Mouse (Mus musculus) T-cell, adult 66 days (primary cell): Measurements from ENCODE around the gene Abca7. TPM values are rescaled to one million over a fixed set of nuclear protein-coding genes. Genes with fewer than 3 reads are reported as not detected.

ENCODE experiments used
- total RNA-seq, 2 experiments: library from RNA; stranded (reverse); gene quantifications; 3 replicates in 1 of 2; 4 replicates in 1 of 2; pipeline ENCODE4 v1.2.4; 2023

Gene Abca7
- total RNA-seq = 10 to 100 TPM; 75.4 to 82.6 TPM

DNA sequence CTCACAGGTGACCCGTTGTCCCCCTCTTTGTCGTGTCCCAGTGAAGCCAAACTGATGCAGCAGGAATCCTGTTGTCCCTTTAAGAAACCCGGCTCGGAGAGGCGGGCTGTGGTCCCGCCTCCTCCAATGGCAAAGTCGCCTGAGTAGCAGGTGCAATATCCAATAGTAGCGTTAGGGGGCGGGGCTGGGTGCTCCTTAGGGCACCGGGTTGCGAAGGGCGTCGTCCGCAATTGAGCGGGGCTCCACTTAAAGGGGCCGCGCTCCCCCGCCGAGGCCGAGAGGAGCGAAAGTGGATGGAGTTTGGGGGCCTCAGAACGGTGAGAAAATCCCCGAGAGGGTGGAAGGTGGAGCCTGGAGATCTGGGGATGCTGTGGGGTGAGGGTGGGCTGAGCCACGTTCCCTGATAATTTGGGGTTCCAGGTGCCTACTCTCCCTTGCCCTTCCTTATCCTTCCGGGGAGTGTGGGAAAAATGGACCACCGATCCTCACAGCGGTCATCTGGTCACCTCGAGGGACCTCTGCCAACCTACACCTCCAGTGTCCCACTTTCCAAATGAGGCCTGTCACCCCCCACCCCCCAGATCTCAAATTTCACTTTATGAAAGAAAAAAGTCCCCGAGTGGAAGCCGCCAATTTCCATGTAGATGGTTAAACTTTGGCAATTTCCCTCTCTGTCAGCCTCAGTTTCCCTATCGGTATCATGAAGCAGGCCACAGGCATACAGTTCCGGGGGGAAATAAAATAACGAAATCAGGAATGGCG lies at the start of gene Abca7:
TSS of gene Abca7 (plus strand) at position 223 of the 762 bp plus-strand sequence.

GRCm38 (mm10) chr10:79959847-79960601 lies 36.3 kb upstream of the Abca7 start, which contains the start of gene Wdr18:
Gene Wdr18 (plus strand): TSS chr10:79960152.

GRCm38 (mm10) chr10:79970415-79971182 lies 25.7 kb upstream of the Abca7 start, which contains the start of gene Grin3b:
Gene Grin3b (plus strand): TSS chr10:79970715.

GRCm38 (mm10) chr10:79984195-79984816 lies 12.0 kb upstream of the Abca7 start, which contains the start of gene Tmem259:
Gene Tmem259 (minus strand): TSS chr10:79984330.

DNA sequence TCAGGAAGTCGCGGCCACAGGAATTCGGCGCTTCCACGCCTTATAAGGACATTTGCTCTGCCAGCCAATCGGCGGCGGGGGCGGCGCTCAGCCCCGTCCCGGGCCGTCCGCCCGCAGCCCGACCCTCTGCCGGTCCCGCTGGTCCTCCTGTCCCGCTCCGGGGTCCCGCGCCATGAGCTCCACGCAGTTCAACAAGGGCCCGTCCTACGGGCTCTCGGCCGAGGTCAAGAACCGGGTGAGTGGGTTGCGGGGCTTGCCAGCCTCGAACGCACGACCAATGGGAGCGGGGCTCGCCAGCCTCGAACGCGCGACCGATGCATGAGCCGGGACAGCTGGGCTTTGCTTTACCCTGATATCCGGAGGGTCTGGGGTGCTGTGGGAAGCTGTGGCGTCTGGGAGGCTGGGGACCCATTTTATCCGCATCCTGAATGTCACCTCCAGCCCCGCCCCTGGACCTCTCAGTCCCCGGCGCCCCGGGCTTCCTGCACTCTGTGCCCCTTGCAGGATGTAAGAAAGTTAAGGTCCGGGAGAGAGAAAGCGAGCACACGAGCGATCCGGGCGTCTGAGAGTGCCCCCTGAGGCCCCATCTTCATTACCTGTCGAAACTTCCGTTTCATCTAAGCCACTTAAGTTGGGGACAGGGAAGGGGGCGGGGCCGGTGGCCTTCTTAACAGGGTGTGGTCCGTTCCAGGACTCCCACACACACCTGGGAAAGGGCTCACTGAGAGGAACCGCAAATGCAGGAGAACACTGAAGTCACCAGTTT lies 7.6 kb upstream of the Abca7 start, which contains the start of gene Cnn2:
TSS of gene Cnn2 (plus strand) at position 79 of the 766 bp plus-strand sequence.

DNA sequence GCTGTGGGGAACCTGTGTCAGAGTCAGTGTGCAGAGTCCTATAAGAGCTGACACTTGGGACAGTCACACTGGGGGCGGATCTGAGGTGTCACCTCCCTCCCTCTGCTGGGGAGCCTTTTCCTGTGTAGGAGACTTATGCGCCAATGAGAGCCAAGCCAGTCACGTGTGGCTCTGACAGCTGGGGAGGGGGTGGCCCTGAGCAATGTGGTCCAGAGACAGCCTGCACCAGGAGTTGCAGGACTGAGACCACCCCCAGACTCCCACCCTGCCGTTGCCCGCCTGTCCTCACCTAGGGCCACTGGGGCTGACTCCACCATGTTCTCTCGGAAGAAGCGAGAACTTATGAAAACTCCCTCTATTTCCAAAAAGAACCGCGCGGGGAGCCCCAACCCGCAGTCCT lies 20.2 kb downstream of the Abca7 start, which contains the start of gene Arhgap45:
TSS of gene Arhgap45 (plus strand) at position 143 of the 400 bp plus-strand sequence.

DNA sequence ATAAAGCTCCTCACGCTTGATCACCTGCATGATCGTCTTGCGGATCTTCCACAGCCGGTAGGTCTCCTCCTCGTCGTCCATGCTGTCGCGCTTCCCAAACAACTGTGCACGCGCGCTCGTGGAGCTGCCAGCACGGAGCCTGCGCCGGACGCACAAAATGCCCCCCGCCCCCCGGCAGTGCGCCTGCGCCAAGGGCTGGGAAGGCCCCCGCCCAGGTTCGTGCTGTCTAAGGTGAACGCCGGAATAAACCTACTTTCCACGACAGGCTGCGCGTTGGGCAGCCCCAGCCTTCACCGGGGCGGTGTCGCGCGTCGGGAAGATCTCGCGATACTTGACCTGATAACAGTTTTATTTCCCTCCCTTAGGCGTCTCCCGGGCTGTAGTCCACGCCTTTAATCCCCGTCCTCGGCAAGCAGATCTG lies 43.3 kb downstream of the Abca7 start, which contains the start of gene Polr2e:
TSS of gene Polr2e (minus strand) at position 237 of the 421 bp plus-strand sequence.

DNA sequence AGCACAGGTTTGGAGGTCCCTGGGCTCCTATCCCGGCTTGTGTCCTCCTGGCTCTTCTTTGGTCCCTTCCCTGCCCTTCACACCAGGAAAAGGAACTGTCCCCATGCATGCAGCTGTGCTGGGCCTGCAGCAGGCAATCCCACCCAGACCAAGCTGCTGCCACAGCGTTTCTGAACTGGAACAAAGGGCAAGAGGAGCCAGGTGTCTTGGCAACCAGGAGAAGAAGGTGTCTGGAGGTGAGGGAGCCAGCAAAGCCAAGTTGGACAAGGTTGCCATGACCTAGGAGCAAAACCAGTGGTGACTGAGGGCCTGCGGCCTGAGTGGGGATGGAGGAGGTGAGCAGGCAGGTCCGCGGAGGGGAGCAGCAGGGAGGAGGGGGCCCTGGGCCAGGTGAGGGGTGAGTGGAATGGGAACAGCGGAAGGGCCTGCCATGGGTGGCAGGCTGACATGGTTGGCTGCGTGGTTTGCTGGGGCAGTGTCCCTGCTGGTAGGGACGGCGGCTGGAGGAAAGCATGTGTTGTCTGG lies 50.8 kb downstream of the Abca7 start, which contains the start of gene Gpx4:
TSS of gene Gpx4 (plus strand) at position 126 of the 525 bp plus-strand sequence.

Other genes starting within 250 kb of the Abca7 start
- gene Polrmt, start 249.9 kb upstream of the Abca7 start, total RNA-seq = 10 to 100 TPM; 59.1 to 62.3 TPM
- gene Fgf22, start 241.4 kb upstream of the Abca7 start, total RNA-seq = not detected
- 10 to 100 TPM; 63.3 to 64.6 TPM for gene Rnf126, start 229.5 kb upstream of the Abca7 start, total RNA-seq
- 1 to 10 TPM in 1 of 2 experiments, under 1 TPM in 1; 0.56 to 1.4 TPM for gene Fstl3, start 219.2 kb upstream of the Abca7 start, total RNA-seq
- not detected for gene Prss57, start 205.5 kb upstream of the Abca7 start, total RNA-seq
- gene Palm, start 202.9 kb upstream of the Abca7 start, total RNA-seq = 1 to 10 TPM; 3.0 to 4.1 TPM
- not detected for gene Misp, start 175.5 kb upstream of the Abca7 start, total RNA-seq
- 100 to 1,000 TPM; 649 to 687 TPM for gene Ptbp1, start 142.1 kb upstream of the Abca7 start, total RNA-seq
- gene Prtn3, start 122.0 kb upstream of the Abca7 start, total RNA-seq = not detected
- not detected for gene Plppr3, start 121.9 kb upstream of the Abca7 start, total RNA-seq
- under 1 TPM in 1 of 2 experiments, not detected in 1; 0.58 TPM for gene Elane, start 110.2 kb upstream of the Abca7 start, total RNA-seq
- gene Cfd, start 105.6 kb upstream of the Abca7 start, total RNA-seq = not detected
- gene Med16, start 87.6 kb upstream of the Abca7 start, total RNA-seq = 10 to 100 TPM; 62.1 to 71.7 TPM
- gene Gm26602, start 85.6 kb upstream of the Abca7 start, total RNA-seq = not detected
- gene Kiss1r, start 79.5 kb upstream of the Abca7 start, total RNA-seq = 1 to 10 TPM in 1 of 2 experiments, under 1 TPM in 1; 0.98 to 1.2 TPM
- gene R3hdm4, start 75.3 kb upstream of the Abca7 start, total RNA-seq = 100 to 1,000 TPM in 1 of 2 experiments, 10 to 100 TPM in 1; 99.7 to 103 TPM
- 10 to 100 TPM in 1 of 2 experiments, 1 to 10 TPM in 1; 9.3 to 12.5 TPM for gene Arid3a, start 69.5 kb upstream of the Abca7 start, total RNA-seq
- 10 to 100 TPM; 54.5 to 63.1 TPM for gene Wdr18, start 36.3 kb upstream of the Abca7 start, total RNA-seq
- gene Grin3b, start 25.8 kb upstream of the Abca7 start, total RNA-seq = under 1 TPM in 1 of 2 experiments, not detected in 1; 0.89 TPM
- 100 to 1,000 TPM; 152 to 155 TPM for gene Tmem259, start 12.2 kb upstream of the Abca7 start, total RNA-seq
- 100 to 1,000 TPM; 509 to 532 TPM for gene Cnn2, start 7.9 kb upstream of the Abca7 start, total RNA-seq
- gene Arhgap45, start 20.2 kb downstream of the Abca7 start, total RNA-seq = 100 to 1,000 TPM; 853 to 885 TPM
- 10 to 100 TPM; 71.1 to 85.2 TPM for gene Polr2e, start 43.3 kb downstream of the Abca7 start, total RNA-seq
- gene Gpx4, start 50.7 kb downstream of the Abca7 start, total RNA-seq = 100 to 1,000 TPM; 155 to 180 TPM
- 10 to 100 TPM; 97.7 to 98.5 TPM for gene Sbno2, start 109.1 kb downstream of the Abca7 start, total RNA-seq
- gene Stk11, start 119.3 kb downstream of the Abca7 start, total RNA-seq = 100 to 1,000 TPM; 136 to 156 TPM
- gene Atp5d, start 142.1 kb downstream of the Abca7 start, total RNA-seq = 100 to 1,000 TPM; 157 to 178 TPM
- gene Cbarp, start 144.3 kb downstream of the Abca7 start, total RNA-seq = 10 to 100 TPM; 28.2 to 29.0 TPM
- gene Midn, start 151.8 kb downstream of the Abca7 start, total RNA-seq = 100 to 1,000 TPM; 102 to 113 TPM
- 100 to 1,000 TPM; 113 to 134 TPM for gene Cirbp, start 169.5 kb downstream of the Abca7 start, total RNA-seq
- gene 1600002K03Rik, start 176.4 kb downstream of the Abca7 start, total RNA-seq = 10 to 100 TPM; 15.1 to 16.3 TPM
- under 1 TPM; 0.27 to 0.41 TPM for gene Efna2, start 183.0 kb downstream of the Abca7 start, total RNA-seq
- 10 to 100 TPM; 76.1 to 76.3 TPM for gene Mum1, start 229.9 kb downstream of the Abca7 start, total RNA-seq